Mouse (Mus musculus) liver, postnatal 0 days (tissue): Measurements from ENCODE around the gene Col6a3.
A peak's percentile ranks its signal among the peaks of the same experiment; 100 is the strongest.

Source experiments
- CTCF ChIP-seq: sonication (generic); IDR thresholded peaks from 2 replicates; pipeline ENCODE4 v1.5.1; 2016; ENCODE audit warnings: antibody characterized with exemption, low read depth
- EP300 ChIP-seq: IDR thresholded peaks from 2 replicates; pipeline ENCODE4 v1.6.1; 2016; ENCODE audit warnings: antibody characterized with exemption, low read depth, mild to moderate bottlenecking

GRCm38 (mm10) chr1:90840250-90840649 is 3.5 kb downstream of the Col6a3 start:
- TF ChIP-seq CTCF (peak; percentile 62), EP300 (no peak)
